Mouse (Mus musculus) liver, embryonic 14.5 days (tissue): Measurements from ENCODE around the gene Nectin2. TPM values are rescaled to one million over a fixed set of nuclear protein-coding genes. Genes with fewer than 3 reads are reported as not detected.

Experiments used
- ATAC-seq: fragments of 200-750 bp; cut with Nextera tagmentation; 2 replicates; pipeline ENCODE4 v1.8.0; 2017; ENCODE audit warnings: moderate number of reproducible peaks, mild to moderate bottlenecking, moderate library complexity; ENCODE audit not compliant: insufficient read depth
- DNase-seq, 3 experiments: peaks; one replicate each; pipeline ENCODE4 v3.0.0-alpha.2; 2012 to 2013; ENCODE audit warnings: low read depth in 3 of 3, low spot score in 3 of 3
- H3K27ac ChIP-seq: fragments of 300-500 bp; sonication (generic); 2 replicates; pipeline ENCODE4 v1.5.1; 2014; ENCODE audit warnings: moderate library complexity, mild to moderate bottlenecking, control low read depth, inconsistent platforms
- H3K27me3 ChIP-seq: fragments of 300-500 bp; sonication (generic); 2 replicates; pipeline ENCODE4 v1.6.1; 2014; ENCODE audit warnings: mild to moderate bottlenecking, low read length, moderate library complexity; ENCODE audit not compliant: control insufficient read depth, insufficient read depth
- H3K36me3 ChIP-seq: fragments of 300-500 bp; sonication (generic); replicated peaks from 2 replicates; pipeline ENCODE4 v1.6.1; 2014; ENCODE audit warnings: low read depth; ENCODE audit not compliant: control insufficient read depth, insufficient read depth
- H3K4me1 ChIP-seq, 2 experiments: fragments of 200-500 bp in 1 of 2; fragments of 300-500 bp in 1 of 2; sonication (generic) in 1 of 2; replicated peaks; 2 replicates each; pipeline ENCODE4 v1.6.1; 2012 to 2014; ENCODE audit warnings: antibody characterized with exemption in 1 of 2, inconsistent platforms in 1 of 2, low read length in 1 of 2; ENCODE audit not compliant: control insufficient read depth in 2 of 2, insufficient read depth in 2 of 2
- H3K4me2 ChIP-seq: fragments of 300-500 bp; sonication (generic); 2 replicates; pipeline ENCODE4 v1.6.1; 2014; ENCODE audit warnings: low read depth, mild to moderate bottlenecking, control low read depth, moderate library complexity
- H3K4me3 ChIP-seq, 2 experiments: fragments of 200-500 bp in 1 of 2; fragments of 300-500 bp in 1 of 2; sonication (generic) in 1 of 2; 2 replicates each; pipeline ENCODE4 v1.5.1; 2012 to 2014; ENCODE audit warnings: low read depth in 2 of 2, low read length in 2 of 2, mild to moderate bottlenecking in 2 of 2, control low read depth in 1 of 2, inconsistent platforms in 1 of 2, moderate library complexity in 1 of 2; ENCODE audit not compliant: insufficient read depth in 1 of 2
- H3K9ac ChIP-seq: fragments of 300-500 bp; sonication (generic); replicated peaks from 2 replicates; pipeline ENCODE4 v1.6.1; 2014; ENCODE audit warnings: mild to moderate bottlenecking, control low read depth, moderate library complexity
- H3K9me3 ChIP-seq: fragments of 300-500 bp; sonication (generic); 2 replicates; pipeline ENCODE4 v1.6.1; 2016; ENCODE audit warnings: low read length, mixed read lengths; ENCODE audit not compliant: control insufficient read depth
- CTCF ChIP-seq: IDR thresholded peaks from 2 replicates; pipeline ENCODE4 v1.5.1; 2016; ENCODE audit warnings: antibody characterized with exemption, low read depth, control low read depth
- EP300 ChIP-seq: IDR thresholded peaks from 2 replicates; pipeline ENCODE4 v1.6.1; 2016; ENCODE audit warnings: antibody characterized with exemption, low read depth
- WGBS: fragments of 180-500 bp; shearing (Covaris S2); extraction: QIAGEN DNeasy Blood & Tissue Kit; methylation state at CpG from one replicate; pipeline ENCODE4 v1.1.7; 2014; ENCODE audit not compliant: insufficient replicate concordance; 5-methylcytosine and 5-hydroxymethylcytosine counted together
- polyA plus RNA-seq, 2 experiments: library from polyadenylated mRNA; depleted of rRNA in 1 of 2; stranded (reverse) in 1 of 2; unstranded in 1 of 2; fragments of >200 nt; fragmentation: Nextera tagmentation in 1 of 2; extraction: Ambion mirVana in 1 of 2; gene quantifications; 2 replicates each; pipeline versions ENCODE4 v1.2.1 to v1.2.3; 2012 to 2014

Nectin2 gene
- polyA plus RNA-seq, 2 experiments: 7.8 to 10.2 TPM

GRCm38 (mm10) chr7:19744590-19745385 is 5.5 kb downstream of the Nectin2 start:
- DNase-seq: no peak

GRCm38 (mm10) chr7:19743791-19744190 is 6.5 kb downstream of the Nectin2 start:
- H3K27ac ChIP-seq: no peak overlapping the region
- H3K4me2 ChIP-seq: no peak overlapping the region
- no peak overlapping the region for H3K4me3 ChIP-seq
- TF ChIP-seq CTCF: no peak
- no peak for TF ChIP-seq EP300
- no peak overlapping the region for H3K9ac ChIP-seq
- no peak for DNase-seq
- H3K9me3 ChIP-seq: no peaks in the 10 kb centered on the region
- no peaks in the 10 kb centered on the region for H3K27me3 ChIP-seq
- WGBS: 62% methylated on average over 6 of the region's 6 CpGs
- ATAC-seq: no peak
- peaks cover 21 to 25% of the 10 kb centered on the region in 2 experiments for H3K4me1 ChIP-seq
- H3K36me3 ChIP-seq: no peaks in the 10 kb centered on the region

More at GRCm38 (mm10) chr7:19744590-19745385, 5.5 kb downstream of the Nectin2 start:
- ATAC-seq: no peak
- Histone ChIP-seq H3K4me3 (no peak overlapping the region), H3K9ac (no peak overlapping the region), H3K9me3 (no peaks in the 10 kb centered on the region), H3K4me1 (peaks cover 25 to 28% of the 10 kb centered on the region in 2 experiments), H3K36me3 (no peaks in the 10 kb centered on the region), H3K27me3 (no peaks in the 10 kb centered on the region), H3K4me2 (no peak overlapping the region), H3K27ac (no peak overlapping the region)
- TF ChIP-seq CTCF (no peak), EP300 (no peak)
- 47% methylated on average over 14 of the region's 14 CpGs for WGBS

- Histone ChIP-seq H3K4me3 (no peak overlapping the region), H3K27me3 (no peaks in the 10 kb centered on the region), H3K4me1 (peaks cover 12 to 19% of the 10 kb centered on the region in 2 experiments), H3K9ac (no peak overlapping the region), H3K27ac (no peak overlapping the region), H3K36me3 (no peaks in the 10 kb centered on the region), H3K9me3 (no peaks in the 10 kb centered on the region), H3K4me2 (no peak overlapping the region)
- WGBS: 67% methylated on average over 5 of the region's 5 CpGs
- DNase-seq (no peak), ATAC-seq (no peak)
- TF ChIP-seq CTCF: no peak
- TF ChIP-seq EP300: no peak
Observed at GRCm38 (mm10) chr7:19742468-19742867, 7.8 kb downstream of the Nectin2 start.

- H3K36me3 ChIP-seq: no peaks in the 10 kb centered on the region
- H3K9ac ChIP-seq: no peak overlapping the region
- 20% methylated on average over 8 of the region's 8 CpGs for WGBS
- DNase-seq (no peak), ATAC-seq (no peak)
- H3K4me3 ChIP-seq: no peak overlapping the region
- H3K4me1 ChIP-seq: peaks cover 15 to 21% of the 10 kb centered on the region in 2 experiments
- no peaks in the 10 kb centered on the region for H3K9me3 ChIP-seq
- no peak overlapping the region for H3K27ac ChIP-seq
- TF ChIP-seq EP300: no peak
- TF ChIP-seq CTCF: no peak
- no peak overlapping the region for H3K4me2 ChIP-seq
- H3K27me3 ChIP-seq: no peaks in the 10 kb centered on the region
Observed at GRCm38 (mm10) chr7:19741329-19742031, 8.8 kb downstream of the Nectin2 start.

- no peak for DNase-seq
- TF ChIP-seq CTCF (peak; percentile 53), EP300 (no peak)
- H3K4me2 ChIP-seq: no peak overlapping the region
Observed at GRCm38 (mm10) chr7:19740269-19740668, 10.0 kb downstream of the Nectin2 start.

More at GRCm38 (mm10) chr7:19740269-19740668, 10.0 kb downstream of the Nectin2 start:
- Histone ChIP-seq H3K4me1 (peaks cover 17 to 27% of the 10 kb centered on the region in 2 experiments), H3K4me3 (no peak overlapping the region), H3K27me3 (no peaks in the 10 kb centered on the region), H3K9ac (no peak overlapping the region), H3K9me3 (no peaks in the 10 kb centered on the region), H3K27ac (no peak overlapping the region), H3K36me3 (no peaks in the 10 kb centered on the region)
- 57% methylated on average over 11 of the region's 11 CpGs for WGBS
- ATAC-seq: no peak
